Mouse (Mus musculus): ENCODE results near the gene Armh1. TPM values are rescaled to one million over a fixed set of nuclear protein-coding genes. Genes with fewer than 3 reads are reported as not detected.
A peak's percentile ranks its signal among the peaks of the same experiment; 100 is the strongest.
"Not testable (repeated sequence)": the region's sequence is repeated elsewhere in the genome, so short reads cannot be mapped to it uniquely, and the experiment has no call there.

The Armh1 gene
- total RNA-seq, 2 experiments from 2014 or later = 0.15 TPM; not detected in 1

- DNase-seq = no peak
Measured at GRCm38 (mm10) chr4:117267831-117268437, 16.0 kb upstream of the Armh1 start.

GRCm38 (mm10) chr4:117267284-117267683, 15.4 kb upstream of the Armh1 start:
- peak; percentile 74 to 87 for DNase-seq

DNA sequence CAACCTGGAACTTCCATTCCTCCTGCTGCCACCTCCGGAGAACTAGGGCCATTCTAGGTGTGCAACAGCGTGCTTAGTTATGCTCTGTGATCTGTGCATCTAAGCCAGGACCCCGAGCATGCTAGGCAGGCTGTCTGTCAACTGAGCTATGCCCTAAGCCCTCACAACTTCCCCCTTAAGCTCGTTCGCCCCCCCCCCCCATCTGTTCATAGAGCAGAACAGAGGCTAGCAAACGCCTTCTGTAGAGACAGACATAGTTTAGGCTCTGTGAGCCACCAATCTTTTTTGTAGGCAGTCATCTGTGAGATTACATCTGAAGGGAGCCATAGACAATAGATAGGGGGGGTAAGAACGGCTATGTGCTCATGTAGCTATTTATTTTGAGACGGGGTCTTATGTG, 11.1 kb upstream of the Armh1 start:
- DNase-seq = no peak

DNA sequence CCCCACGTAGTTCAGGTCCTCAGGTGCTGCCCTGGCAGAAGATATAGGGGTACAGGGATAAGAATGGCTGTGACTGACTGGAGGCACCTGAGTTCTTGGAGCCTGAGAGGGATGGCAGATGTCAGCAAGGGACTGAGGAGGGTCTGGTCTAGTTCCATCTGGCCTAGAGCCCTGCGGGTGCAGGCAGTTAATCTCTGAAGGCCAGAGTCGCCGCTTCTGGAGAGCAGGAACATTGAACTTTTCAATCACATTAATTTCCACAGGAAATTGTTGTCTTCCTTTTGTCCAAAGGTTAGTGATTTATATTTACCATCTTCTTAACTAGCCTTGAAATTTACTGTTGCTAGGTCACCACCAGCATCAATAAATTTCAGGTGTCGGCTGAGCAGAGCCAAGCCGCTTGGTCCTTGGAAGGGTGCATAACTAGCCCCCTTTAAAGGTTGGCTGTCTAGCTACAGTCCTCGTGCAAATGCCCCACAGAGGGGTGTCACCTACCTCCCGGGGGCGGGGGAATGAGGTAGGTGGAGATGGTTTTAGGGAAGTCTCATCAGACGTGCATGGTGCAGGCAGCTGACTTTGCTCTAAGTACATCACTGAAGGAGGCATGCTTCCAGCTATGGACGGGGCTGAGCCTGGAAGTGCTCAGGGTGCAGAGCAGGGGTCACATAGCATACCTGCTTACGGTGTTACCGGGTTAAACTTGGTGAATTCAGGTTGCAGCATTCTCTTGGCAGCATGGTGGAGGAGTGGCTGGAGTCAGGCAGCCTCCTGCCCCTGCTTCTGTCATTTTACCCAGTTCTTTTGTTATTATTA, 10.4 kb upstream of the Armh1 start:
- no peak for DNase-seq

DNA sequence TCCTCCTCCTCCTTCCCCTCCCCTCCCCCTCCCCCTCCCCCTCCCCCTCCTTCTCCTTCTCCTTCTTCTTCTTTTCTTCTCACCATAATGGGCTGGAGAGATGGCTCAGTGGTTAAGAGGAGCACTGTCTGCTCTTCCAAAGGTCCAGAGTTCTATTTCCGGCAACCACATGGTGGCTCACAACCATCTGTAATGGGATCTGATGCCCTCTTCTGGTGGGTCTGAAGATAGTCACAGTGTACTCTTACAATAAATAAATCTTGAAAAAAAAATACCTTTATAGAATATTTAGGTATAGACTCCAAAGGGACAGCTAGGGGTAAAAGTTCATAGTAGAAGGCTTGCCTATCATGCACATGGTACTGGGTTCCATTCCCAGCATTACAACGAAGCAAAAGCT, 9.3 kb upstream of the Armh1 start:
- no peak for DNase-seq

DNA sequence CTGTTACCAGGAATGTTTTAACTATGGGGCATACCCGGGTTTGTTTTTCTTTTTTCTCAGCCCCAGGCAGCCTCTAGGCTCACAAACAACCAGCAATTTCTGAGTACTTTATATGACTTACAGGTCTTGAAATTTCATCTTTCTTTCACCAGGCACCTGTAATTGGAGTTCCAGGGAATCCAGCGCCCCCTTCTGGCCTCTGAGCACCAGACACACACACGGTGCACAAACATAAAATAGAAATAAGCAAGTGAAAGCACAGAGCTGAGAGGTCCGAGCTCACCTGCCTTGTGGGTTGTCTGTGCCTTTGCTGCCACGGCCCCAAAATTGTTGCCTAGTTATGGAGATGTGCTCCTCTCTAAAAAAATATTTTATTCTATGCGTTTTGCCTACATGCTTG, 8.0 kb upstream of the Armh1 start:
- not testable (repeated sequence) for DNase-seq

GRCm38 (mm10) chr4:117254672-117255071, 2.7 kb upstream of the Armh1 start:
- peak; percentile 49 to 50 for DNase-seq

GRCm38 (mm10) chr4:117254017-117254627, 2.2 kb upstream of the Armh1 start:
- peak; percentile 40 to 45 for DNase-seq

DNA sequence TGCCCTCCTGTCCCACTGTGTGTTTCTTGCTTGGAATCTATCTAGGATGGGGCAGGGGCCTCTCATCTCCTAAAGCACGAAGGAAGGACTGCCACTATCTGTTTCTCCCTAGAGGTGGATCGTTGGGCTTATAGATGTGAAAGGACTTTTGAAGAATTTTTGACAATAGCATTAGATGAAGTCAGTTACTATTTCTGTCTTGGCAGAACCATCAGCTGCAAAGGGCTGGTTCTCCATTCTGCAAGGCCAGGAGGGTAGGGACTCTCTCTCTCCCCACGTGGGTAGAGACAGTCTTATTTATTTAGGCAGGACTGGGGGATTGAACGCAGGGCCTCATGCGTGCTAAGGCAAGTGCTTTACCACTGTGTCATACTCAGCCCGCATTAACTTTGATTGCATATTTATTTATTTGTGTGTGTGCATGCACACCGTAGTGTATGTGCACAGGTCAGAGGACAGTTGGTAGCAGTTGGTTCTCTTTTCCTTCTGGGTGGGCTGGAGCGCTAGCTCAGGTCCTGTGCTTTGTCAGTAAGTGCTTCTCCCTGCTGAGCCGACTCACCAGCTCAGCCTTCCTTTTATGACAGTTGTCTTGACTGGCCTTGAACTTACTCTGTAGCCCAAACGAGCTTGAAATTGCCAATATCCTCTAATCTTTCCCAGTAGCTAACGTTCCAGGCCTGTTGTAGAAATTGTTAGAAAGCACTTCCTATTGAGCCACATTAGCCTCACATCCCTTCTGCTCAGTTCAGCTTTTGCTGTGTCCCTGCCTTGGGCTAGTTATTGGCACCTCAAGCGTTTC, 1.5 kb upstream of the Armh1 start:
- peak in 1 of 2 experiments; percentile 29 for DNase-seq

- DNase-seq = no peak
Measured at GRCm38 (mm10) chr4:117252755-117253154, 830 bp upstream of the Armh1 start.

DNA sequence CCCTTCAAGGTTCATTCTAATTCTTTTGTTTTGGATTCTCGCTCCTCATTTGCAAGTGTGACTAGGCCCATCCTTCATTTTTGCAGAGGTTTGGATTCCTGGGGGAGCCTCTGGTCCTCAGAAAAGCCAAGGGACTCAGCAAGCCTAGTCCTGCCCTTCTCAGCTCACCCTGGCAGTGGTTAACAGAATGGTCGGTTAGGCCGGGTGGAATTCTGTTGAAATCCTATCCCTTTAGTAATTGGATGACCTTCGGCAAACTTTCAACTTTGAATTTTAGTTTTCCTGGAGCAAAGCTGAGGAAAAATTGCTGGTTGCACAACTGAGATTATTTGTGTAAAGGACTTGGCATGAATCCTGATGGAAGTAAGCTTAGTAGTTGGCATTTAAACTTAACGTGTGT, 426 bp upstream of the Armh1 start:
- peak; percentile 57 to 70 for DNase-seq

- no peak for DNase-seq
Measured at GRCm38 (mm10) chr4:117250982-117251381, 943 bp downstream of the Armh1 start.

DNA sequence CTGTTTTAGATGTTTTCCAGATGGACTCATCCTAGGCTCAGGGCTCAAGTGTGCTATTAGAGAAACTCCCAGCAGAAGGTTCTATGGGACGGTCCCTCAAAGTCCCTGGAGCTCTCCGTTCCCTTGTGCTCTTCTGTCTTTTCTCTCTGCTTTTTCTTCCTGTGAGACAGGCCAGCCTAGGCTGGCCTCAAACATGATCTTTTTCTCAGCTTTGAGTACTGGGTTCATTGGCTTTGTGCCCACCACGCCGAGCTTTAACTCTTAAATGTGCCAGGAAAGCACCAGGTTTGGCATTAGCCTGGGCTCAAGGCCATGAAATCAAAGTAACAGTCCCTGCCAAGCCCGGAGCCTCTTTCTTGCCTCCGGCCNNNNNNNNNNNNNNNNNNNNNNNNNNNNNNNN, 11.1 kb downstream of the Armh1 start:
- peak in 1 of 2 experiments; percentile 25 for DNase-seq

DNA sequence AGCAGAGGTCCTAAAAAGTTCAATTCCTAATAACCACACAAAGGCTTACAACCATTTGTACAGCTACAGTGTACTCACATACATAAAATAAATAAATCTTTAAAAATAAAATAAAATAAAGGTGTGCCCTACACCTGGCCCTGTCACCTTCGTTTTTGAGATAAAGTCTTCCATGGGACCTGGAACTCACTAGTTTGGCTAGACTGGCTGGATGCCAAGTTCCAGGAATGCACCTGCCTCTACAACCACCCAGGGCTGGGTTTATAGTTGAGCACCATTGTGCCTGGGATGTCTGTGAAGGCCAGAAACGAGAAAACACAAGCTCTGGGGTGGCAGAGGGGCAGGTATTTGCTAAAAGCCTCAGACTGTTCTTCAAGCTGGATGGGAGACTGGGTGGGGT, 12.8 kb downstream of the Armh1 start:
- no peak for DNase-seq

DNA sequence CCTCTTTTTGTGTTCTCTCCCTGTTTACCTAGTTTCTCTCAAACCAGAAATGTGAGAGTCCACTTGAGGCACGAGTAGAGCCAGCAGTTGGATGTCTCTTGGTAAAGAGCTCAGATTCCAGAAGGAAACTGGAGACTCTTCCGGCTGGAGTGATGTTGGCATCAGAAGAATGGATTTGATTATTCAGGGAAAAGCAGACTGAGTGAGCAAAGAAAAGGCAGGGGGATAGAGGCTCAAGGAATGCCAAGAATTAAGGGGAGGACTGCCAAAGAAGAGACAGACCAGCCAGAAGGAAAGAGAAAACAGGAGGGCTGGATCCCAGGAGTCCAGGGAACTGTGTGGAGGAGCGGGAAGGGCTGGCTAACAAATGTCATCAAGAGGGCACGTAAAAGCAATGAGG, 16.1 kb downstream of the Armh1 start:
- no peak for DNase-seq

DNA sequence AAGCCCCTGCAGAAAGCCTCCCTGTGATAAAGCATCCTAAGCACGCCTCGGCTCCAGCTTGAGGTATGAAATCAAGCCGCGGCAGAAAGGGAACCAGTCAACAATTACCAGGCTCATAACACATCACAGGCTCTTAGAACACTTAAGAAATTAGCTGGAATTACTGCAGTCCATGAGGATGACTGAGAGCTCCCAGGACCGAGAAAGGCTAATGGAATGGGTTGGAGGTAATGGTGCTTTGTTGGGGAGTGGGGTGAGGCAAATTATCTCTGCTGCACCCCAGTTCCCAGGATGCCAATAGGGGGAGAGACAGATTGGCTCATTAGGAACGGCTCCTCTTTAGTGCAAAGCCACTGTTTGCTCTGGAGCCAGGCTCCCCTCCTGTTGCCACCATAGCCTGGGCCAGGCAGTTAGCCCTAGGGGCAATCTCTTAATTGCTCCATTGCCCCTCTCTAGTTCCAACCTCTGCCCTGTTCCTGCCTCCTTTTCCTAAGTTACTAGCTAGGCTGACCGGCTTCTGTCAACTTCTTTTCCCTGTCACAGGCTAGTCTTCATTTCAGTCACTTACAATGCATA, 17.7 kb downstream of the Armh1 start:
- DNase-seq = no peak

DNA sequence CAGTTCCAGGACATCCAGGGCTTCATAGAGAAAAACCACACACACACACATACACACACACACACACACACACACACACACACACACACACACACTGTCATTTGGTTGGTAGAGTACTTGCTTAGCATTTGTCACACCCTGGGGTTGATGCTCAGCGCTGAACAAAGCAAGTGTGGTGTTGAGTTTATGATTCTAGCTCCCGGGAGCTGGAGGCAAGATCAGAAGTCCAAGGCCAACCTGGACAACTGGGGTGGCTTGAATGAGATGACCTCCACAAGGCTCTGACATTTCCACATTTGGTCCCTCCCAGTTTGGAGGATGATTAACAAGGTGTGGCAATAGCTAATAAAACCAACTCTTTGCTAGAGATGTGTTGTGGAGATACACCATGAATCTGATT, 20.7 kb downstream of the Armh1 start:
- no peak for DNase-seq

DNA sequence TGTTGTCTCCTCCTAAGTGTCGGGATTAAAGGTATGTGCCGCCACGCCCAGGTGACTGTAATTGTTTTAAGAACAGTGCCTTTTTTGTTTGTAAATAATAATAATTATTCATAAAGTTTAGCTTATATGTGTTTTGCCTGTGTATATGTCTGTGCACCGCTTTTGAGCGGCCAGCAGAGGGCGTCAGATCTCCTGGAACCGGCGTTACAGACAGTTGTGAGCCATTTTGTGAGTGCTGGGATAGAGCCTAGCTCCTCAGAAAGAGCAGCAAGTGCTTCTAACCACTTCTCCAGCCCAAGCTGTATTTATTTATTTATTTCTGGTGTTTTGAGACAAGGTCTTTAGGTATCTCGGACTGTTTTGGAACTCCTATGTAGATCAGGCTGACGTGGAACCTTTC, 21.6 kb downstream of the Armh1 start:
- DNase-seq = no peak

GRCm38 (mm10) chr4:117229590-117229989, 22.3 kb downstream of the Armh1 start:
- DNase-seq = no peak

DNA sequence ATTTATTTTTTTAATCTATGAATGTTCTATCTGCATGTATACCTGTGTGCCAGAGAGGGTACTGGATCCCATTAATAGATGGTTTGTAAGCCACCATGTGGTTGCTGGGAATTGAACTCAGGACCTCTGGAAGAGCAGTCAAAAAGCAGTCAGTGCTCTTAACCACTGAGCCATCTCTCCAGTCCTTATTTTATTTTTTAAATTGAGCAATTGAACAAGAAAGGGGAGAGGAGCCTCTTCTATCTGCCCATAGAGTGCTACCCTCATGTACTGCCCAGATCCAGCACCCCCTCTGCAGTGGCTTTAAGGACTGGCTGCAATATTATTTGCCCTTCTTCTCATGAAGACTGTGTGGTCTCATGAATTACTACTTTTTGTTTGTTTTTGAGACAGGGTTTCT, 26.7 kb downstream of the Armh1 start:
- no peak for DNase-seq

- DNase-seq = no peak
Measured at GRCm38 (mm10) chr4:117224122-117224521, 27.8 kb downstream of the Armh1 start.

DNA sequence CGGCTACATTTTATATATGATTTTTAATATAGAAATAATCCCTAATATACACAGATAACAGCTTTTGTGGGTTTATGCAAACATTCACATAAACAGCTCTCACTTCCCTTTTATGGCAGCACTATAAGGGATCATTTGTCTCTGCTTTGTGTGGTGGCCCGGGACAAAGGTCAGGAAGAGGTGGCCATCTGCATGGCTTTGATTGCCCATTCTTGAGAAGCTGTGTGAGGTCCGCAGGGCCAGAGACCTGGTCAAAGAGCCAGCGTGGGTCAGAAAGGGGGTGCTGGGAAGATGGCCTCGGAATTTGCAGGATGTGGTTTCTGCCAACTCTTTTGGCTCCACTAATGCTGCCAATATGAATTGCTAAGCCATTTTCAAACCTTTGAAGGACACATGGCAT, 28.9 kb downstream of the Armh1 start:
- DNase-seq = no peak
